Mouse (Mus musculus) hindbrain, embryonic 16.5 days (tissue): Measurements from ENCODE around the gene Rrp1b. TPM values are rescaled to one million over a fixed set of nuclear protein-coding genes. Genes with fewer than 3 reads are reported as not detected.
"Not testable (repeated sequence)": the region's sequence is repeated elsewhere in the genome, so short reads cannot be mapped to it uniquely, and the experiment has no call there.

Experiments
- ATAC-seq: fragments of 200-750 bp; cut with Nextera tagmentation; 2 replicates; pipeline ENCODE4 v1.8.0; 2017; ENCODE audit warnings: moderate TSS enrichment, moderate library complexity
- H3K27ac ChIP-seq: fragments of 300-500 bp; sonication (generic); 2 replicates; pipeline ENCODE4 v1.5.1; 2014; ENCODE audit warnings: low read depth, mild to moderate bottlenecking, control low read depth, low read length, moderate library complexity
- H3K27me3 ChIP-seq: fragments of 300-500 bp; sonication (generic); replicated peaks from 2 replicates; pipeline ENCODE4 v1.6.1; 2014; ENCODE audit warnings: low read length; ENCODE audit not compliant: control insufficient read depth, insufficient read depth
- H3K36me3 ChIP-seq: fragments of 300-500 bp; sonication (generic); 2 replicates; pipeline ENCODE4 v1.6.1; 2014; ENCODE audit warnings: mild to moderate bottlenecking, low read length, moderate library complexity, mixed read lengths; ENCODE audit not compliant: control insufficient read depth, insufficient read depth
- H3K4me1 ChIP-seq: fragments of 300-500 bp; sonication (generic); 2 replicates; pipeline ENCODE4 v1.6.1; 2014; ENCODE audit warnings: low read depth, low read length; ENCODE audit not compliant: control insufficient read depth, insufficient read depth
- H3K4me2 ChIP-seq: fragments of 300-500 bp; sonication (generic); 2 replicates; pipeline ENCODE4 v1.6.1; 2014; ENCODE audit warnings: mild to moderate bottlenecking, low read length, control low read depth, moderate library complexity
- H3K4me3 ChIP-seq: fragments of 300-500 bp; sonication (generic); 2 replicates; pipeline ENCODE4 v1.5.1; 2014; ENCODE audit warnings: mild to moderate bottlenecking, low read length, control low read depth, moderate library complexity
- H3K9ac ChIP-seq: fragments of 300-500 bp; sonication (generic); 2 replicates; pipeline ENCODE4 v1.6.1; 2014; ENCODE audit warnings: low read depth, mild to moderate bottlenecking, control low read depth, low read length, moderate library complexity
- H3K9me3 ChIP-seq: fragments of 300-500 bp; sonication (generic); 2 replicates; pipeline ENCODE4 v1.6.1; 2014; ENCODE audit warnings: mild to moderate bottlenecking, low read length, moderate library complexity; ENCODE audit not compliant: control insufficient read depth
- WGBS: fragments of 180-500 bp; shearing (Covaris S2); extraction: QIAGEN DNeasy Blood & Tissue Kit; methylation state at CpG from one replicate; pipeline ENCODE4 v1.1.7; 2014; 5-methylcytosine and 5-hydroxymethylcytosine counted together
- polyA plus RNA-seq: library from polyadenylated mRNA; unstranded; fragments of >200 nt; fragmentation: Nextera tagmentation; extraction: Ambion mirVana; gene quantifications from 2 replicates; pipeline ENCODE4 v1.2.1, GENCODE M21; 2015

Gene Rrp1b
- polyA plus RNA-seq, 1 experiment from 2014 or later, result 33.4 TPM

DNA sequence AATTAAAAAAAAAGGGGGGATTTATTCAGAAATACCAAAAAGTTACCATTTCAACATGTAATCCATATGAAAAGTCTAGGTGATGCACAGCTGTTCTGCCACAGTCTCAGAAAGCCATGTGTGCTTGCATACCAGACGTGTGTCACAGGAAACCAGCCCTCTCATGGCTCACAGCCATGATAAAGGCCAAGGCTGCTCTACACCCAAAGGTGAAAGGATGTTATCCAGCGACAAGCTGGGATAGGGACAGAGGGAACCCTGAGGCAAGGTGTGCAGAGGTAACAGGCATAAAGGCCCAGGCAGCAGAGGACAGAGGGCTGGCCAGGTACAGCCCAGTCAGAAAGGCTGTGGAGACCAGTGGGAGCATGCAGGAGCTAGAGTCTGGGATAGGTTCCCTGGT is 27.8 kb downstream of the Rrp1b start:
- no peak for ATAC-seq
- H3K4me1 ChIP-seq, result no peaks in the 10 kb centered on the region
- no peak overlapping the region for H3K4me3 ChIP-seq
- H3K9ac ChIP-seq, result no peak overlapping the region
- H3K27ac ChIP-seq, result no peak overlapping the region
- 84% methylated on average over 2 of the region's 2 CpGs for WGBS
- H3K4me2 ChIP-seq, result no peak overlapping the region
- H3K36me3 ChIP-seq, result peaks cover 20% of the 10 kb centered on the region
- H3K9me3 ChIP-seq, result no peaks in the 10 kb centered on the region
- no peaks in the 10 kb centered on the region for H3K27me3 ChIP-seq

DNA sequence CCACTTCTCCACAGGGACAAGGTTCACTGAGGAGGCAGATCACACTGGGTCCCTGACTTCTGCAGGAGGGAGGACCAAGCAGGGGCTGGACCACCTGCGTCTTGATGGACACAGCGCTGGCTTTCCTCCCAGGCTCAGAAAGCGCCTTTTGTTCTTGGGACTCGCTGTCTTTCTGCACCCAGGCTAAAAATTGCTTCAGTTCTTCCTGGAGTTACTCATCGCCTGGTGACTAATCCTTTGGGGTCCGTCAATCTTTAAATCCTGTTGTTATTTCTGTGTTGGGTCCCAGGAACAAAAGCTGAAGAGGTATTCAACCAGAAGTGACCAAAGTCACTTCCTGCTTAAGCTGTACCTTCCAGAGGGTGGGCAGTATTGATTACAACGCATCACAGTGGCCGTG is 28.9 kb downstream of the Rrp1b start:
- not testable (repeated sequence) for H3K4me3 ChIP-seq, H3K4me1 ChIP-seq, H3K27me3 ChIP-seq, ATAC-seq, H3K27ac ChIP-seq, H3K9ac ChIP-seq, H3K4me2 ChIP-seq, H3K9me3 ChIP-seq
- H3K36me3 ChIP-seq, result peaks cover 14% of the 10 kb centered on the region
- 58% methylated on average over 8 of the region's 8 CpGs for WGBS

DNA sequence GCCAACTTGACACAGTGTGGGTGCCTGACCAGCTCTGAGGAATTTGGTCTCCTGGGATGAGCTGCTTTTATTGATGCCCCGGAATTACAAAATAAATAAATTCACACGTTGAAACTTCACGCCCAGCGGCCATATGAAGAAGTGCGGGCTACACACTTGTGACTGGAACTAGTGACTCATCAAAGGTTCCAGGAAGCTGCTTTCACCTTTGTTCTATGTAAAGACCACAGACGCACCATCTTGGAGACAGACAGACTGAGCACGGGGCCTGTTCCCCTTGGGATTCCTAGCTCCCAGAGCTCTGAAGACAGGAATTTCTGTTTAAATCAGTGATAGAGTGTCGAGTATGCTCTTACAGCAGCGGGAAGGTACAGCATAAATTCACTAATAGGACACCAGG is 31.6 kb downstream of the Rrp1b start:
- H3K27ac ChIP-seq, result no peak overlapping the region
- WGBS, result 73% methylated on average over 9 of the region's 9 CpGs
- H3K4me2 ChIP-seq, result no peak overlapping the region
- H3K4me1 ChIP-seq, result no peaks in the 10 kb centered on the region
- no peaks in the 10 kb centered on the region for H3K9me3 ChIP-seq
- H3K9ac ChIP-seq, result no peak overlapping the region
- no peak for ATAC-seq
- H3K27me3 ChIP-seq, result no peaks in the 10 kb centered on the region
- no peaks in the 10 kb centered on the region for H3K36me3 ChIP-seq
- no peak overlapping the region for H3K4me3 ChIP-seq

- Histone ChIP-seq H3K9me3 (no peaks in the 10 kb centered on the region), H3K4me2 (no peak overlapping the region), H3K4me3 (no peak overlapping the region), H3K9ac (no peak overlapping the region), H3K4me1 (no peaks in the 10 kb centered on the region), H3K36me3 (no peaks in the 10 kb centered on the region), H3K27me3 (no peaks in the 10 kb centered on the region), H3K27ac (no peak overlapping the region)
- 88% methylated on average over 11 of the region's 11 CpGs for WGBS
- ATAC-seq, result no peak
Observed at GRCm38 (mm10) chr17:32068381-32068780, 32.5 kb downstream of the Rrp1b start.

DNA sequence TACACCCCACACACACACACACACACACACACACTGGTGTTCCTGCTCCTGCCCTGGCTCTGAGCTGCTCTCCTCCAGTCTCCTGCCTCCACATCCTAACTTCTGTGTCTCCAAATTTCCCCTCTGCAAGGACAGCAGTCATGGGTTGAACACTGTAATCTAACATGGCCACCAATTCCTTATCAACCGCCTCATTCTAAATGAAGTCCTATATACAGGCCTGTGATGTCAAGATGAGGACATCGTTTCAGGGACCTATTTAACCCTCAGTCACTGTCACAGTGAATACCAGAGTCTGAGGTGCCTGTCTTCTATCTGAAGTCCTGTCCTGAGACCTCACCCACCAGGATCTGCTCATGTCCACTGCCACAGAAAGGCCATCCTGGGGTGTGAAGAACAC is 32.9 kb downstream of the Rrp1b start:
- Histone ChIP-seq H3K36me3 (no peaks in the 10 kb centered on the region), H3K27me3 (no peaks in the 10 kb centered on the region), H3K4me2 (no peak overlapping the region), H3K9me3 (no peaks in the 10 kb centered on the region), H3K4me1 (no peaks in the 10 kb centered on the region), H3K4me3 (no peak overlapping the region), H3K9ac (no peak overlapping the region), H3K27ac (no peak overlapping the region)
- no peak for ATAC-seq
- 91% methylated on average over 2 of the region's 2 CpGs for WGBS

GRCm38 (mm10) chr17:32073359-32073758 is 37.5 kb downstream of the Rrp1b start:
- H3K9ac ChIP-seq, result no peak overlapping the region
- ATAC-seq, result no peak
- no peak overlapping the region for H3K4me2 ChIP-seq
- H3K27me3 ChIP-seq, result no peaks in the 10 kb centered on the region
- no peak overlapping the region for H3K27ac ChIP-seq
- no peaks in the 10 kb centered on the region for H3K36me3 ChIP-seq
- no peak overlapping the region for H3K4me3 ChIP-seq
- H3K4me1 ChIP-seq, result no peaks in the 10 kb centered on the region; the same call in 1 of the 2 replicates
- 4% methylated on average over 2 of the region's 2 CpGs for WGBS
- H3K9me3 ChIP-seq, result no peaks in the 10 kb centered on the region

DNA sequence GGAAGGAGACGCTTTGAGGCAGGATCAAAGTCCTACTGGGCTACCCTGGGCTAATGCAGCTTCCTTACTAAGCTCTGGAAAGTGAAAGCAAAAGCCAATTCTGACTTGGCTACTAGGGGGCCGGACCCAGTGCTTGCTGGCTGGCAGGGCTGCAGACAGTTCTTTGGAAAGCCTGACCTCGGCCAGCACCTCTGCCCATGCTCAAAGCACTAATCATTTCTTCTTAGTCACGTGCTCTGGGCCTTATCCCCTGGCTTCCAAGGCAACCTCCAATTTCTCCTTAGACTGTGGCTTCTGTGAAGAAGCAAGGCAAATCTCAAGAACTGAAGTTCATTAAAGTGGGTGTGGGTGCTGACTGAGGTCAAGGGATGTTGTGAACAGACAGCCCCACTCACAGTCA is 38.8 kb downstream of the Rrp1b start:
- H3K27me3 ChIP-seq, result no peaks in the 10 kb centered on the region
- ATAC-seq, result no peak
- WGBS, result 57% methylated on average over 4 of the region's 4 CpGs
- no peaks in the 10 kb centered on the region for H3K9me3 ChIP-seq
- H3K27ac ChIP-seq, result no peak overlapping the region
- no peak overlapping the region for H3K4me3 ChIP-seq
- H3K9ac ChIP-seq, result no peak overlapping the region
- no peaks in the 10 kb centered on the region for H3K36me3 ChIP-seq
- H3K4me2 ChIP-seq, result no peak overlapping the region
- no peaks in the 10 kb centered on the region; the same call in 1 of the 2 replicates for H3K4me1 ChIP-seq

GRCm38 (mm10) chr17:32075164-32075563 is 39.3 kb downstream of the Rrp1b start:
- Histone ChIP-seq H3K36me3 (no peaks in the 10 kb centered on the region), H3K4me2 (no peak overlapping the region), H3K4me3 (no peak overlapping the region), H3K9me3 (no peaks in the 10 kb centered on the region), H3K27ac (no peak overlapping the region), H3K27me3 (no peaks in the 10 kb centered on the region), H3K9ac (no peak overlapping the region), H3K4me1 (no peaks in the 10 kb centered on the region; the same call in 1 of the 2 replicates)
- 0 out of 2 replicates have a peak, but pooled peaks have one; percentile 55 for ATAC-seq
- WGBS, result 0% methylated on average over 2 of the region's 2 CpGs

GRCm38 (mm10) chr17:32083351-32083750 is 47.5 kb downstream of the Rrp1b start:
- 0 out of 2 replicates have a peak, but pooled peaks cover 6% of the 10 kb centered on the region for H3K9me3 ChIP-seq
- ATAC-seq, result no peak
- WGBS, result 92% methylated on average over 2 of the region's 2 CpGs

GRCm38 (mm10) chr17:32087069-32087468 is 51.2 kb downstream of the Rrp1b start:
- Histone ChIP-seq H3K27ac (no peak overlapping the region), H3K9ac (no peak overlapping the region), H3K4me1 (peaks cover 12% of the 10 kb centered on the region), H3K36me3 (no peaks in the 10 kb centered on the region), H3K27me3 (no peaks in the 10 kb centered on the region), H3K4me2 (no peak overlapping the region), H3K9me3 (no peaks in the 10 kb centered on the region), H3K4me3 (no peak overlapping the region)
- WGBS, result 89% methylated on average over 2 of the region's 2 CpGs
- no peak for ATAC-seq

More at GRCm38 (mm10) chr17:32083351-32083750, 47.5 kb downstream of the Rrp1b start:
- Histone ChIP-seq H3K27me3 (no peaks in the 10 kb centered on the region), H3K36me3 (no peaks in the 10 kb centered on the region), H3K4me3 (no peak overlapping the region), H3K9ac (no peak overlapping the region), H3K27ac (no peak overlapping the region), H3K4me2 (no peak overlapping the region), H3K4me1 (no peaks in the 10 kb centered on the region)
